Mouse (Mus musculus) lung, postnatal 25 days (tissue): ENCODE measurements at regions not wholly inside any gene's neighbourhood (a gene's known extent, or its start where the extent isn't known, plus 50 kb on each side); places are given as distances from the start of the nearest gene placed in this dataset.

Experiments
- DNase-seq: peaks from one replicate; pipeline ENCODE4 v3.0.0; 2022; ENCODE audit warnings: low spot score

DNA sequence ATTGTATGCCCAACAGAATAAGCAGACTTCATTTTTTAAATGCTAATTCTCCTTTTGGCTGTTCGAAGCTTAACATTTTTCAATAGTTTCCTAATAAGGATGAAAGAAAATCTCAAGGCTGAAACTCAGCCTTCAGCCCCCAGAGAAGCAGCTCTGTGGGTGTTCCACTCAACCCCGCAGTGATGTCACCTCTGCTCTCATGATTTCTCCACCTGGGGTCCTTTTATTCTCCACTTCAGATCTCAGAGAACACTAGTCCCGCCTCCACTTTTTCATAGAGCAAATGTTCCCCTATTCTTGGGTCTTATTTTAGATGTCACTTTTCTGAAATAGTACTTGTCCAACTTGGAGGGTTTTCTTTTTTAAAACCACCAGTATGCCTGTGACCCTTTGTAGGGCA is 567.3 kb downstream of the Cntn3 start:
- no peak for DNase-seq

DNA sequence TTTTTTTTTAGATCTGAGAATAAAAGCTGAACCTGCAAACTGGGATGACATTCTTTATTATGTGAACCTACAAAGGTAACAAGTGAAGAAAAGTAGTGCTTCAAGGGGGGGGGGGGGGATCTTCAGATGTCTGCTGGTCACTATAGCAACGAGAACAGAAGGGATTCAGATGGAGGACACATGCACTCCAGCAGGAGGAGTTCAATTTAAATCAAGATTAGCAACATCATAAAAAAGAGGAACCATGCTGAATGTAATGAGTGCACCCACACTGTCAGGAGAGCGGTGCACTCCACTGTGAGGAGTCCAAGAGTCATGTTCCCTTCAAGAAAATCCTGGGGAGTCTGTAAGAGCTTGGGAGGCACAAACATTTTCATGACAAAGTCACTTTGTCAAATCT is 574.7 kb downstream of the Cntn3 start:
- DNase-seq = no peak

DNA sequence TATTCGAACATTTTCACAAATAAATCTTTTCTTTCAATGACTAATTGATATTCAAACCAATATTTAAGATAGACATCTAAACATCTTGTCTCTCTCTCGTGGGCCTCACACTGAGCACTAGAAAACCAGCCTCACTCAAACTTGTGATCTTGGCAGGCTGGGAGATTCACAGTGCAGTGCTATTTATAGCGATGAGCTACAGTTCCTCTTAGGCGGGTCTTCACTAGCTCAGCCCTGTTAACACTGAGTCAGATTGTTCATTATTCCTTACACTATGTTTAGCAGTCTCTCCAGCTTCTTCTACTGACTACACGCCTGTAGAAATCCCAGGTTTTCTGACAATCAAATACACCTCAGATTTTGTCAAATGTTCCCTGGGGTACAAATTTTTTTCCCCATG is 575.3 kb downstream of the Cntn3 start:
- DNase-seq = no peak

GRCm38 (mm10) chr6:101992815-101993214 is 580.1 kb downstream of the Cntn3 start:
- no peak for DNase-seq

DNA sequence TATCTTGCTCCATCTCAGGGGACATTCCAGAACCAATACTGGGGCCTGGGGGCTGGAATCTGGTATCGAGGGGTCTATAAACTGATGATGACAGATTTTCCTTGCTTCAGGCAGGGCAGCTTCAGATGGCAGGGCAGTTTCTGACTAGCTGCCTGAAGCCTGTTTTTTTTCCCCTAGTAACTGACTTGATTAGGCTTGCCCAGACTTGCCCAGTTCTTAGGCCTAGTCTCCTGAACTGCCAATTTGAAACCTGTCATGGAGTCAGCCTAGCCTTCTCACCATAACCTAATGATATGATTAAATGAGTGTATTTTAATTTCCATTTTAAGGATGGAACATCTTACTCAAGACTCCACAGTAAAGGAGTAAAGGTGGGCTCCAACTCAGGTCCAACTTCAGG is 591.2 kb downstream of the Cntn3 start:
- no peak for DNase-seq

GRCm38 (mm10) chr6:101979213-101979612 is 593.7 kb downstream of the Cntn3 start:
- DNase-seq = no peak

GRCm38 (mm10) chr6:101964941-101965340 is 587.2 kb upstream of the Pdzrn3 start:
- DNase-seq = no peak

DNA sequence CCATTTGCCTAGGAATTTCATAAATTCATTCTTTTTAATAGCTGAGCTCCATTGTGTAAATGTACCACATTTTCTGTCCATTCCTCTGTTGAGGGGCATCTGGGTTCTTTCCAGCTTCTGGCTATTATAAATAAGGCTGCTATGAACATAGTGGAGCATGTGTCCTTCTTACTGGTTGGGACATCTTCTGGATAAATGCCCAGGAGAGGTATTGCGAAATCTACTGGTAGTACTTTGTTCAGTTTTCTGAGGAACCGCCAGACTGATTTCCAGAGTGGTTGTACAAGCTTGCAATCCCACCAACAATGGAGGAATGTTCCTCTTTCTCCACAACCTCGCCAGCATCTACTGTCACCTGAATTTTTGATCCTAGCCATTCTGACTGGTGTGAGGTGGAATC is 583.8 kb upstream of the Pdzrn3 start:
- DNase-seq = peak; percentile 65

DNA sequence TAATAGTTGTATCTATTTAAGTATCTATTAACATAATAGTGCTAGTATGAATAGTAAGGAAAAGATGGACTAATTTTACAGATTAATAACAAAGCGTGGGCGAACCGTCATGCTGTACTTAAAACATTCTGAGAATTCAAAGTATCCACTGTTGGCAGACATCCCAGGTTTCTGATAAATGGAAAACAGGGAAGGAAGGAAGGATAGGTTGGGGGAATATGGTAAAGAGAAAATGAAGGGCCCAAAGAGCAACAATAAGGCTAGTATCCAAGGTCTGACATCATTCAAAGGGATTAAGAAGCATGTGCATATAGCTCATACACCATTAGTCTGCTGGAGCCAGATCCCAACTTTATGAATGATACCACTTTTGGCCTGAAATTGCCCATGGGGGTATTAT is 572.0 kb upstream of the Pdzrn3 start:
- no peak for DNase-seq

DNA sequence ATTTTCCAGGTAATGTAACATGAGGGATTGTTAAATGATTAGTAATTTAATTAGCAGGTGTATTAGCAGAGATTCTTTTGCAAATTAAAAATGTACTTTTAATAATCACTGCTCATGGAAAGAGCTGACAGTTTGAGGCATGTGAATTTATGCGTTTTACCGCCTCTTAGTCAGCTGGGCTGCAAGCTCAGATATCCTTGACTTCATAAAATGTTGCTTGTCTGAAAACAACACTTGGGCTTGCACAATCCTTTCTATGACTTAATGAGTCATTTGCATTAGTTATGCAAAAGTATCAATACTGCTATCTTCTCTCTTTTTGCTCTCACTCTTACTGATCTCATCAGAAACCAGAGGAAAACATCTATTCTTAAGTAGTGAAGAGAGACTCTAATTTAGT is 571.3 kb upstream of the Pdzrn3 start:
- DNase-seq = no peak

GRCm38 (mm10) chr6:101940266-101940866 is 562.7 kb upstream of the Pdzrn3 start:
- no peak for DNase-seq

DNA sequence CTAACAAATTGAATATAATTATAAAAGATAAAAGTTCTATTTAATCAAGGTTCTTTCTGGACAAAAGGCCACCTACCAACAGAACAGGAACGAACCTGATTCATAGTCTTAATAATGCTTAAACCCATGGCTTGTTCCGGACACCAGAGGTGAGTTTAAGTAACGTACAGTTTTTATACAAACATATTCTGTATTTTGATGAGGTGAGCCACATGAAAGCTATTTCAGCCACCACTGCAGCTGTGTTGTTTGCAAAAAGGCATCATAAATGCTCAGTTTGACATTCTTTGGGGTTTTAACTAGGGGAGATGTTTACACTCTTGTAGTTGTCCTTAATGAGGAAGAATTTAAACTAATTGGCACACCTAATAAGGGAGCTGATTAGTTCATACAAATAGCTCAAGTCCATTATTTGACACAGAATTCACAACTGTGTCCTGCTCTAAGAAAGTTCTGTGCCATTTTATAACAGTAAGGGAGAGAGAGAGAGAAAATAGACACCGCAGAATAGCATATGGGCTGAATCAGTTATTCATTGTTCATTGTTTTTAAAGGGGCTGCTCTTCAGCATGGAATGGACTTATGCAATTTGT is 560.8 kb upstream of the Pdzrn3 start:
- DNase-seq = no peak

DNA sequence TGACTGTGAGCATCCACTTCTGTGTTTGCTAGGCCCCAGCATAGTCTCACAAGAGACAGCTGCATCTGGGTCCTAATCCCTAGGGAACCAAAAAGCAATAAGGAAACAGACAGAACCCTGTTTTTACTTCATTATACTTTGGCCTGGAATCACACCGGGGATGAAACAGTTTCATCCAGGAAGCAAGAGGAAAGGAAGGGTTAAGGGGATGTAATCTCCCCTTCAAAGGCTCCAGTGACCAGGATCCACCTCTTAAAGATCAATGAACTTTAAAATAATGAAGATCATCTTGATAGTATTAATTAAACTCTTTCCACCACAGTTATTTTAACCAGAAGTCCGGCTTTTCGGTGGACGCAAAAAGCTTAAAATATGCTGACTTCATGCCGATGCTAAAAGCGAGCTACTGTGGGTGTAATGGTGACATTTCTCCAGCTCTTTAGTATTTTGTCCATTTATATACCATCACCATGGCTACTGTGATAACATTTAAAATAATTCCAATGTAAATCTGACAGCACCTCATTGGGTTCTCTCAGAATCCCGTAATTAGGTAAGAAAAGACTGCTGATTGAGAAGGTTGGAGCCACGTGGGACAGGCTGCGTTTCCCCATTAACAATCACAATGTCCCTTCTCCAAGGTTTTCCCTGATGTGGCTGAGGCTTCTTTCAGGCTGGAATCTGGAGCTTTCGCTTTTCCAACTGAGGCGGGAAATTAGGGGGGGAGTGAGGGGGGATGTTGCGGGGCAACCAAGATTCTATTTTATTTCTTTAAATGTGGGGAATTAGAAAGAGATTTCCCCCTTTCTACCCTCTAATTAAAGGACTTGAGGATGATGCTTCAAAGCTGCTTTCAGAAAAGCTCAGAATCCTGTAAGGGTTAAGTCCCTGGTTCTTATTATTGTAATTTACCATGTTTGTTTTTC is 560.0 kb upstream of the Pdzrn3 start:
- no peak for DNase-seq

DNA sequence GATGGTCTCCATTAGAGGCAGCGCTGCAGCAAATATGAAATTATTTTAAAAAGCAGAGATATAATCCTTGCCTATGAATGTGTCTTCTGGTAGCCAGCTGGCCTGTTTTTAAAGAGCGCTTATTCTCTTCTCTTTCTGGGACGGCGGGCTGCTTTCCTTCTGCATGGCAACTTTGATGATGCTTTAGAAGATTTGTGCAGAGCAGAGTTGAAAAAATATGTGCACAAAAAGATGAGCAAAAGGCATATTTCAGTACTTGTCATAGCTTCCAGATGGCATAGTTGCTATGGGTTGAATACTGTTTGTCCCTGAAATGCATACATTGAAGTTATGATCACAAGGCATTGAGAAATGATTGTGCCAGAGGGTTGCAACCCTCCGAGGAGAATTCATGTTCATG is 554.1 kb upstream of the Pdzrn3 start:
- DNase-seq = no peak

GRCm38 (mm10) chr6:101921686-101922085 is 544.0 kb upstream of the Pdzrn3 start:
- DNase-seq = no peak

GRCm38 (mm10) chr6:101921186-101921585 is 543.5 kb upstream of the Pdzrn3 start:
- peak; percentile 12 for DNase-seq

- no peak for DNase-seq
Measured at GRCm38 (mm10) chr6:101918914-101919313, 541.2 kb upstream of the Pdzrn3 start.

DNA sequence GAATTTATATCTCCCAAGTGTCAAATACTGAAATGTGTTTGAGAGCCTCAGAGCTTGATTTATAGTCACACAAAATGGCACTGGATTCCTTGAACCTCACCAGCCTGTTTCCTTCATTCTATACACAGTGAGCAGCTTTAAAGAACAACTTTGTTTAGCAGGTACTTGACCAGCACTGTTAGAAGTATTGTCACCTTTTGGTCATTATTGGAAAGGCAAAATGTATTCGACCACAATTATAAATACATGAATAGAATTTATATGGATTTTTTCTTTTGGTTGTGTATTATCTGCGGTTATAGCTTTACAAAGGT is 527.3 kb upstream of the Pdzrn3 start:
- DNase-seq = no peak

DNA sequence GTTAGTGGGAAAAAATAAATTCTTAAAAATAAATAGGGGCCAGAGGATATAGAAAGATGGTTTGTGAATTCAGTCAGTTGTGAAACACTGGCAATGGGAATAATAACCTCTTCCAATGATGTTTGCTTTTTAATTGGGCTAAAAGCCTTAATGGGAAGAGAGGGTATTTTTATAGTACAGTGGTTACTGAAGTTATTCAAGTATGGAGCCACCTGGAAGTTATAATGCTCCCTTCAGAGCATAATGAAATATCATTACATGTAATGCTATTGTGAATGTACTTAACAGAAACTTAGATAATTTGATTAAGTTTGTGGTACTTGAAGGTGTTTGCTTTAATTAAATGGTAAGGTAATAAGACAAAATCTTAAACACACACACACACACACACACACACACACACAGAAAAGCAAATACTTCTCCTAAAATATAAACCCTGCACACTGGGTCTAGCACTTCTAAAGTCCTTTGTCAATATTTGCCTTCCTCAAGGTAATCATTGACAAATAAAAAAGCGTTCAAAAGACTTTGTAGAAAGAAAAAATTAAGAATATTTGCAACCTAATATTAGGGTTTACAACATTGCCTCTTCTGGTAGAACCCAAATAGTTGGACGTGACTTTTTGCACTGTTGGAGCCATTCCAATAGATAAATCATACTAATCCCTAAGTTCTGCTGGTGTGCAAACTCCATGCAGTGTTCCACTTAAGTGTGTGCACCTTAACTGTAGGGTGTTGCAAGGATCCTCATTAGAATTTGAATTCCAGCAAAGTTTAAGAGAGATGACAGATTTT is 526.7 kb upstream of the Pdzrn3 start:
- peak; percentile 18 for DNase-seq

DNA sequence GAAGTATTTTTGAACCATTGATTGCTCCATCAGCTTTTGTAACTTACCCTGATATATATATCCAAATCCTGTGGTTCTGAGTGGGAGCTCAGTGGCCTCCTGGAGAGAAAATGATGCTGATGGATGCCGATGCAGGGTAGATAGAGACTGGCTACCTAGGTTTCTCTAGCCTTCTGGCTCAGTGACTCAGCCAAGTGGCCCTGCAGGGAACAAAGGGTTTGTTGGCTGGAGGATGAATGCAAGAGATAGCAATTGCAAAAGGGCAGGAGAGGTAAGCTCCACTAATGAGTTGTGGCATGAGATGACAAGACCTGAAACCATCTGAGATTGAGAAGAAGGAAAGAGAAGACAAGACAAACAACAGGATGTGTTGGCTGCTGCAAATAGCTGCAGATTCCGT is 524.6 kb upstream of the Pdzrn3 start:
- no peak for DNase-seq

- no peak for DNase-seq
Measured at GRCm38 (mm10) chr6:101898544-101898943, 520.8 kb upstream of the Pdzrn3 start.

DNA sequence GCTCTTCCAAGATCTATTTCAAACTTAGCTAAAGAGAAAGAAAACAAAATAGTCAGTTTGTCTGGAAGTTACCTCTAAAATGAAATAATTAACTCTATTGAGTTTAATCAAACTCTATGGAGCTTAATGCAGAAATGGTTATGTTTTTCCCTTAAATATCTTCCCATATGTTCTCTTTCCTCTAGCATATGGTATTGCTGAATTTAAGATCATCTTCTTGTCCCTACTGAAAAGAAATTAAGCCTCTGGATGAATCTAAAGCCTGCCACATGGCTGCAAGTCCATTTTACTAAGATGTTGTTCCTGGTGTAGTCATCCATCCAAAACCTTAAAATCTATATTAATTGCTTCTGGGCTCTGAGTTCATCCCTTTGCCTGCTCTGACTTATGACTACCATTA is 513.0 kb upstream of the Pdzrn3 start:
- DNase-seq = no peak

DNA sequence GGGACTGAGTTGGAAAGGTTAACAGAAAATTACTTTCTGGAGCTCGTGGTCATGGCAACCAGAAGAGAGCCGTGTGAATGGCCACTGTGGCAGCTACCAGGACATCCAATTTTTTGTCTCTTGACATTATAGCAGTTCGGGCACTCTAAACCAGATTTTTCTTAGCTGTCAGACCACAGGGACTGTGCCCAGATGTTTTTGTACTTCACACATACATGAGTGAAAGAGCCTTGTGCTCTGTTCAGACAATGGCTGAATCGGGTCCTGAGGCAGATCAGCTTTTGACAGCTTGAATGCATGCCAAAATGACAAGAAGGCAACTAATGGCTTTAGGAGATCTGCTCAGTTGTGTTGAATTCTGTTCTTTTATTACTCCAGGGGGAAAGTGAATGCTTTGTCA is 505.2 kb upstream of the Pdzrn3 start:
- no peak for DNase-seq
